Mouse (Mus musculus): Measurements from ENCODE around the gene Rph3a.

- TF ChIP-seq POLR2A (IDR thresholded peaks at IDR 0.05; ENCODE audit: extremely low read depth, insufficient read depth, low read length) (no peak), CTCF (IDR thresholded peaks at IDR 0.05; ENCODE audit: low read depth, low read length) (no peak)
Observed at GRCm38 (mm10) chr5:121016405-121016804, 6.5 kb upstream of the Rph3a start.

Data from liver, adult 2 months (tissue).